Mouse (Mus musculus) left cerebral cortex, adult 2 months (tissue): Measurements from ENCODE around the gene Rpsa. TPM values are rescaled to one million over a fixed set of nuclear protein-coding genes. Genes with fewer than 3 reads are reported as not detected.
A peak's percentile ranks its signal among the peaks of the same experiment; 100 is the strongest.

Experiments
- DNase-seq, 2 experiments: peaks; one replicate each; pipeline ENCODE4 v3.0.0; 2021 to 2022; ENCODE audit warnings: low spot score in 2 of 2, mixed read lengths in 1 of 2; ENCODE audit errors: extremely low spot score in 1 of 2
- H3K27ac ChIP-seq: fragments of 200-600 bp; 2 replicates; pipeline ENCODE4 v1.8.1; 2022
- H3K4me3 ChIP-seq: fragments of 200-600 bp; 2 replicates; pipeline ENCODE4 v1.8.1; 2022
- CTCF ChIP-seq: fragments of 200-600 bp; IDR thresholded peaks from 2 replicates; pipeline ENCODE4 v1.8.1; 2022; ENCODE audit warnings: antibody characterized with exemption, mild to moderate bottlenecking, moderate library complexity
- intact Hi-C: fragments of 180-260 bp; cut with DNase I; formaldehyde crosslinking; loops from one replicate; pipeline ENCODE4 v1.15.1; 2025
- long read RNA-seq, 2 experiments: library from polyadenylated mRNA; stranded (forward); transcript quantifications; one replicate each; pipeline ENCODE4 v2.0.0; 2021; ENCODE audit warnings: borderline mapping rate in 2 of 2
- total RNA-seq, 2 experiments: library from RNA; stranded (reverse); gene quantifications; 2 replicates each; pipeline ENCODE4 v1.2.3; 2021

Rpsa gene
- 100 to 1,000 TPM; 398 to 400 TPM for total RNA-seq
- long read RNA-seq, experiment 1, transcript Rpsa-201 (7 exons, 1,938 nt) = major isoform, 35 of 51 reads
- long read RNA-seq, experiment 1, partial matches to known transcripts = 12 of 51 reads
- long read RNA-seq, experiment 1, other reads (novel, unspliced or antisense) = 2 of 51 reads
- long read RNA-seq, experiment 2, transcript Rpsa-201 (7 exons, 1,938 nt) = major isoform, 30 of 49 reads
- long read RNA-seq, experiment 2, transcript Rpsa-204 (6 exons, 1,599 nt) = minor isoform, 6 of 49 reads
- long read RNA-seq, experiment 2, partial matches to known transcripts = 12 of 49 reads
- long read RNA-seq, experiment 2, other reads (novel, unspliced or antisense) = 1 of 49 reads

DNA sequence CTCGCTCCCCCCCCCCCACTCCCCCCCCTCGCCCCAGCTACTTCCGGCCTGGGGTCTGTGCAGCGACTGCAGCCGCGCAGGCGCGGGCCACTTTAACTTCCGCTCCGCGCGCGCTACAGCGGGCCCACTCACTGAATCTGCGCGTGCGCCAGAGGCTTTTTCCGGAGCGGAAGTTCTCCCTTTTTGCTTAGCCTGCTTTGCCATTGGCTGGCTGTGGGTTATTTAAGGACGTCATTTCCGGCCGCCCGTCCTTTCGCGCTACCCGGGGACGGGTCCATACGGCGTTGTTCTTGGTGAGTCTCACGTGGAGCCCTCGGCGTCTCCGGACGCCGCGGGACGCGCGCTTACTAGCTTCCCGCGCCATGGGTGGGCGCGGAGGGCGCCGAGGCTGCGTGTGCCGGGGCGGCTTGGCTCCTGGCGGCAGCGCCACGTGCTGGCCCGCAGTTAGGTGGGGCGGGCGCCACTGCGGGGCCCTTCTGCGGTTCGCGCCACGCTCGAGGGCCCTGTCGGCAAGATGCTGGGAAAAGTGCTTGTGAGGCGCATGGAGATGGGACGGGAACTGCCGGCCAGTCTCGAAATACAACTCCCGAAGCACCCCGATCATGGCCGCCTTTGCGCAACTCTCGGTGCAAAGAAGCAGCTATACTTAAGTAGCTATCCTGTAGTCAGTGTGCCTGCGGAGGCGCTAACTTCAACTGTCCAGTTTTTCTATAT lies at the start of gene Rpsa:
Rpsa (plus strand) TSS at position 152 of the 714 bp plus-strand sequence.
- intact Hi-C loops = loop anchor here (1.0 kb wide), 1 partner anchor 17 kb away; the partner anchor contains the start of gene Slc25a38
- H3K27ac ChIP-seq = peak within 1 kb of the TSS; percentile 84
- peak; percentile 96 to 97 for DNase-seq
- no peak for TF ChIP-seq CTCF
- H3K4me3 ChIP-seq = peak within 1 kb of the TSS; percentile 94

DNA sequence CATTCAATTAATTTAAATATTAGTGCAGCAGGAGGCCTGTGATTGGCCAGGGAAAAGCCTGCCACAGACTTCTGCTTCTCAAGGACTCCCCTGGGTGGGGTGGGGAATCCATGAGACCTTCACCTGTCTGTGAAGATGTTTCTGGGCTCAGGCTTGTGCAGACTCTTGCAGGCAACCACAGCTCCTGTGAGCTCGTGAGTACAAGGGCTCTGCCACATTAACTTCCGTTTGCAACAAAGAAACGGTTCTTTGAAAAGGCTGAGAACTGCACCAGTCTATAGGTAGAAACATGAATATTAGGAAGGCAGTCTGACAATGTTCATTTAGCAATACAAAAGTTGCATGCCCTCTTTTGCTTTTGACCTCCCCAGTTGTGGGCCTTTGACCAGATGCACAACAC lies 49.2 kb upstream of the Rpsa start:
- TF ChIP-seq CTCF = no peak
- Histone ChIP-seq H3K4me3 (no peak overlapping the region), H3K27ac (no peak overlapping the region)
- intact Hi-C loops = no loop called here
- no peak for DNase-seq

DNA sequence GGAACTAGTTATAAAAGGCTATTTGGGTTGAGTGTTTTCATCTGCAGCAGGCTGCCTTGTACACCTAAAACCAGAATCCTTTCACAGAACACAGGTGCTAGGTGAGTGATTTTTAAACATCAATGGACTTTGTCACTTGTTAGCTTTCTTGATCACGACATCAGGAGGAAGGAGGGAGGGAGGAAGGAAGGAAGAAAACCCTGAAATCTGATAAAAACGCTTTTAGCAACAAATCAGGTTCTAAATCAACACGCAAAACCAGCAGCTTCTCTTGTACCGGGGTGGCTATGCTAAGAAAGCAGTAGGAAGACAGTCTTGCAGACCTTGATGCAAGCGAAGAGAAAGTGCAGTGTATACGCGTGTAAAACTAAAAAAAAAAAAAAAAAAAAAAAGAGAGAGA lies 47.6 kb upstream of the Rpsa start:
- no peak for TF ChIP-seq CTCF
- Histone ChIP-seq H3K4me3 (no peak overlapping the region), H3K27ac (no peak overlapping the region)
- DNase-seq = no peak
- intact Hi-C loops = loop anchor here (5.0 kb wide), 1 partner anchor 128 kb away; no protein-coding TSS in a partner anchor

DNA sequence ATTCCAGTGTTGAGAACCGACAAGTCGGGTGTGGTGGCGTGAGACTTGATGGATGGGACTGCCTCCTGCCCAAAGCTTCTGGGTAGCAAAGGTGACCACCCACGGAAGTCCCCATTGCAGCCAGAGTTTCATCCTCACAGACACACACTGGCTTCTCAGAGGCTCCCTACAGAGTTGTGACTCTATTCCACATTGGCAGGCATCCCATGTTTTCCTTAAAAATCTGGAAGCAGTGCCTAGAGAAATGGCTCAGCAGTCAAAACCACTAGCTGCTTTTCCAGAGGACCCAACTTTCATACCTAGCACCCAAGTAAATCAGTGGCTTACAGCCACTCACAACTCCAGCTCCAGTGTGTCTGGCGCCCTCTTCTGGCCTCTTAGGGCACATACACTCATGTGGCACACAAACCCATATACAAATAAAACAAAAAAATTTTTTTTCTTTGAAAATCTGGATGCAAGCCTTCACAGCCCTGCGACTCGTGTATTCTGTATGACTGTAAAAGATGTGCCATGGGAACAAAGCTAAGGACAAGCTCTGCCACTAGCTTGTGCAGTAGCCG lies 46.9 kb upstream of the Rpsa start:
- peak; percentile 26 to 33 for DNase-seq
- peak; percentile 38 for TF ChIP-seq CTCF
- no peak overlapping the region for H3K4me3 ChIP-seq
- no peak overlapping the region for H3K27ac ChIP-seq
- intact Hi-C loops = loop anchor here (5.0 kb wide), 1 partner anchor 128 kb away; no protein-coding TSS in a partner anchor

DNA sequence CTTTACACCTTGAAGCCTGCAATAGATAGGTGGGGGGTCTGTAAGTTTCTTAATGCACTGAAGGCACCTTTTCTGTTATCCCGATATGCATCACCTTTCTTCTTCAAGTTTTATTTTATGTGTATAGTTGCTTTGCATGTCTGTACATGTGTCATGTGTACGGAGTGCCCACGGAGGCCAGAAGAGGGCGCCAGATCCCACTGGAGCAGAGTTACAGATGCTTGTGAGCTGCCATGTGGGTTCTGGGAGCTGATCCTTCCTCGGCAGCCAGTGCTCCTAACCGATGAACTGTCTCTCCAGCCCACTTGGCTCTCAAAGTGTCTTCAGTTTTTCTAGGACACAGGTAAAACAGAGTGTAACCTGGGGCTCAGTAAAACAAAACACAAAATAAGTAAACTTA lies 46.2 kb upstream of the Rpsa start:
- no peak; the same call in none of the 2 replicates for TF ChIP-seq CTCF
- Histone ChIP-seq H3K4me3 (no peak overlapping the region), H3K27ac (no peak overlapping the region)
- DNase-seq = no peak
- intact Hi-C loops = loop anchor here (5.0 kb wide), 1 partner anchor 129 kb away; no protein-coding TSS in a partner anchor

DNA sequence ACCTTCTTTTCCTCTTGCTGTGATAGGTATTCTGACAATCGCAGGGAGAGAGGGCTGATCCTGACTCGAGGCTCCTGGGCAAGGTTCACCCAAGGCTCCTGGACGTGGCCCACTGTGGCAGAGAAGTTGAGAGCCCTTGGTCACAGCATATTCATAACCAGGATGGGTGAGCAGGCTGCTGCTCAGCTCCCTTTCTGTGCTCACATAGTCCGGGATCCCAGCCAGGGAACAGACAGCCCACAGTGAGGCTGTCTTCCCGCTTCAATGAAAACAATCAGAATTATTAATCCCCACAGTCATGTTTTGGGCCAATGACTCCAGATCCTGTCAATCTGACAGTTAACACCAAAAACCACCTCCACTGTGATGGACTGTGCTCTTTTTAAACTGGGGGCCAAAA lies 45.5 kb upstream of the Rpsa start:
- no peak for TF ChIP-seq CTCF
- Histone ChIP-seq H3K27ac (no peak overlapping the region), H3K4me3 (no peak overlapping the region)
- intact Hi-C loops = loop anchor here (5.0 kb wide), 1 partner anchor 130 kb away; no protein-coding TSS in a partner anchor
- DNase-seq = peak in 1 of 2 experiments; percentile 25

DNA sequence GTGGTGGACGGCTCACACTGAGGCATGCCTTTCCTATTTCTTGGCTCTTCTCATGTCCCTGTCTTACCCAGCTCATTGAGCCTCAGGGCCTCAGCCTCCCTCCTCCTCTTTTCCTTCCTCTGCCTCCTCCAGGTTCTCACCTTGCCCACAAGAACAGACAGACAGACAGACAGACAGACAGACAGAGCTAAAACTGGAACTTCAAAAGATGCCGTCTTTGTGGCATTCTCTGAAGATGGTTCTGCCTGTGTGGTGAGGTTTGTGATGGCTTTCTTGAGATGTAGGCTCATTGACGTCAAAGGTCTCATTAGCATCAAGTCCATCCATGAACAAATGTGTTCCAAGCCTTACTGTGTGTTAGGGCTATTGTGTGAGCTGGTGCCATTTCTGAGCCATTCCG lies 44.8 kb upstream of the Rpsa start:
- intact Hi-C loops = loop anchor here (5.0 kb wide), 1 partner anchor 130 kb away; no protein-coding TSS in a partner anchor
- H3K4me3 ChIP-seq = no peak overlapping the region
- no peak for DNase-seq
- no peak overlapping the region for H3K27ac ChIP-seq
- TF ChIP-seq CTCF = no peak

DNA sequence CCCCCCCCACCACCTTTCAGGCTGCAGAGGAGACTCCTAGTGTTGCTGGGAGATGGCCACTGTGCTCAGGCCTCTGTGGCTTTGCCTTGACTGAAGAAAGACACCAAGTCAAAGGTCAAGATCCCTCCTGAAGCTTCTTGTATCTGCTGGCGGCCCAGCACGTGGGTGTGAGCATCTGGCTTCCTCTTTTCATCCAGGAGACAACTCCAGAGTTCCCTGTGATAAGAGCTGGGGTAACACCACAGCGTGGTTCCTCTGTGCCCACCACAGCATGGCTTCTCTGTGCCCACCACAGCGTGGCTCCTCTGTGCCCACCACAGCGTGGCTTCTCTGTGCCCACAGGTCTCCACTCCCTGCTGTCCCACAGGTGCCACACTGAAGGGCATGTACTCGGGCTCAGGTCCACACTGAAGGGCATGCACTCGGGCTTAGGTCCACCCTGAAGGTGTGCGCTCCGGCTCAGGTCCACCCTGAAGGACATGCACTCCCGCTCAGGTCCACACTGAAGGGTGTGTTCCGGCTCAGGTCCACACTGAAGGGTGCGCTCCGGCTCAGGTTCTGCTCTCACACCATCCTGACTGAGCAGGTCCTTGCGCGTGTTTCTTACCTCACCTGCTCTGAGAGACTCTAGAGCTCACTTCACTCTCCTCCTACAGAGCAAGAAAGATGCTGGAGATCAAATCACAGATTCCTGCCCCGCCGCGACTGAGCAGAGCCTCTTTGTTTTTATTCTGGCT lies 44.2 kb upstream of the Rpsa start:
- intact Hi-C loops = loop anchor here (5.0 kb wide), 1 partner anchor 131 kb away; no protein-coding TSS in a partner anchor
- DNase-seq = no peak
- Histone ChIP-seq H3K4me3 (no peak overlapping the region), H3K27ac (no peak overlapping the region)
- no peak for TF ChIP-seq CTCF

DNA sequence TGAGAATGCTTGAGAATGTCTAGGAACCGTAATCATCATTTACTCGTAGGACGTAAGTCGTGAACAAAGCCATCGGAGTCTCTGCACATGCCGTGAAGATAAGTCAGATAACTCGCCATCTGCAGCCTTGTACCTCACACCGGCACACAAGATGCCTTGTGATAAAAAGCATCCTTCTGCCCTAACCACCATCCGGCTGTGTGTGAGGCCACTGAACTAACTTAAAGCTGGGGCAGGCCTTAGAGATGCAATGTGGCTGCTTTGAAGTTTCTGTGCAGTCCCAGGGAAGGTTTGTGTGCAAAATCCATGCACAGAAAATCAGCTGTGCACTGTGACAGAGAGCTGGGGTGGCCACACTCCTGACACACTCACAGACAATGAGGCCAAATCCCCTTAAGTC lies 43.1 kb upstream of the Rpsa start:
- intact Hi-C loops = loop anchor here (5.0 kb wide), 1 partner anchor 132 kb away; no protein-coding TSS in a partner anchor
- no peak overlapping the region for H3K27ac ChIP-seq
- DNase-seq = no peak
- no peak overlapping the region for H3K4me3 ChIP-seq
- TF ChIP-seq CTCF = no peak

DNA sequence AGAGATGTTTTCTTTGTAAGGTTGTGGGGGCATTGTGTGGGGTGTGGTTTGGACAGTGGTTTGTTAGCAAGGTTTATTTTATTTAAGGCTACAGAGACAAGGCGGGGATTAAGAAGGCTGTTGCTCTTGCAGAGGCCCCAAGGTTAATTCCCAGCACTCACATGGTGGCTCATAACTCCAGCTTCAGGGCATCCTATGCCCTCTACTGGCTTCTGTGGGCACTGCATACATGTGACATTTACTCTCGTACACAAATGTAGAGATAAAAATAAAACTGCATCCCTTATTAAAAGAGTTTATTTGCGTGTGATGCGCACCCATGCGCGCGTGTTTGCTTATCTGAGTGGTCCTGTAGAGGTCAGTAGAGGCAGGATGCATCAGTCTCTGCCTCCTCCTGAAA lies 38.4 kb upstream of the Rpsa start:
- no peak; the same call in 1 of the 2 replicates for TF ChIP-seq CTCF
- intact Hi-C loops = no loop called here
- Histone ChIP-seq H3K4me3 (no peak overlapping the region), H3K27ac (no peak overlapping the region)
- no peak for DNase-seq

DNA sequence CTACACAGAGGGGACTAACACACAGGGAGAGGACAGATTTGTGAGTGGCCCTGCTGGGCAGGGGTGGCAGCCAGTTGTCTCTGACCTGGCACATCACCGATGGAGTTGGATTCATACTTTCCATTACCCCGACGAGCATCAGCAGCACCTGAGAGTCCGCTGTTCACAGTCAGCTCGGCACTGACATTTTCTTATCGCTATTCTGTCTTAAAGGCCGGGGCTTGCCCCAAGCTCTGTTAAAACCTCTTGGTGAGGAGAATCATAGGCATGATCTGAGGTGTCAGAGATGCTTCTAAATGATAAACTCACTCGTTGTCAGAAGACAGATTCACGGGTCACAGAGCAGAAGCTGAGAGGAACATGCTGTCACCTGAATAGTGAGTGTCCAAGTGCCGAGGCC lies 36.4 kb upstream of the Rpsa start:
- H3K4me3 ChIP-seq = no peak overlapping the region
- no peak for DNase-seq
- intact Hi-C loops = no loop called here
- H3K27ac ChIP-seq = no peak overlapping the region
- TF ChIP-seq CTCF = no peak
